Mouse (Mus musculus) thymus, adult 2 months (tissue): ENCODE results near the gene Rbfox3. TPM values are rescaled to one million over a fixed set of nuclear protein-coding genes. Genes with fewer than 3 reads are reported as not detected.

Experiments
- DNase-seq: peaks from one replicate; pipeline ENCODE4 v3.0.0; 2021
- H3K27ac ChIP-seq: fragments of 200-500 bp; 2 replicates; pipeline ENCODE4 v1.5.1; 2012; ENCODE audit warnings: low read length, control low read depth; ENCODE audit not compliant: control insufficient read depth, insufficient read depth
- H3K27me3 ChIP-seq: fragments of 200-500 bp; 2 replicates; pipeline ENCODE4 v1.6.1; 2012; ENCODE audit warnings: mild to moderate bottlenecking, low read length, moderate library complexity, mixed read lengths; ENCODE audit not compliant: control insufficient read depth, insufficient read depth
- H3K36me3 ChIP-seq: fragments of 200-500 bp; 2 replicates; pipeline ENCODE4 v1.6.1; 2012; ENCODE audit warnings: mild to moderate bottlenecking, low read length, moderate library complexity; ENCODE audit not compliant: control insufficient read depth, insufficient read depth
- H3K4me1 ChIP-seq: fragments of 200-500 bp; replicated peaks from 2 replicates; pipeline ENCODE4 v1.6.1; 2012; ENCODE audit warnings: low read length; ENCODE audit not compliant: control insufficient read depth, insufficient read depth
- H3K4me3 ChIP-seq: fragments of 200-500 bp; 2 replicates; pipeline ENCODE4 v1.5.1; 2012; ENCODE audit warnings: mild to moderate bottlenecking, low read length, control low read depth, moderate library complexity; ENCODE audit not compliant: control insufficient read depth, insufficient read depth
- CTCF ChIP-seq: fragments of 200-500 bp; IDR thresholded peaks from 2 replicates; pipeline ENCODE4 v1.5.1; 2012; ENCODE audit warnings: mild to moderate bottlenecking, control low read depth, low read length, moderate library complexity, borderline replicate concordance; ENCODE audit not compliant: control insufficient read depth, poor library complexity, insufficient read depth; ENCODE audit errors: extremely low read depth
- POLR2A ChIP-seq: fragments of 200-500 bp; IDR thresholded peaks from 2 replicates; pipeline ENCODE4 v1.6.1; 2012; ENCODE audit warnings: mild to moderate bottlenecking, low read length, control low read depth, moderate library complexity; ENCODE audit not compliant: control insufficient read depth, poor library complexity, insufficient read depth; ENCODE audit errors: extremely low read depth
- WGBS: fragments of 180-500 bp; shearing (Covaris S2); methylation state at CpG from one replicate; pipeline ENCODE4 v1.1.7; 2018; 5-methylcytosine and 5-hydroxymethylcytosine counted together
- polyA plus RNA-seq: library from polyadenylated mRNA; depleted of rRNA; stranded (reverse); fragments of >200 nt; gene quantifications from 2 replicates; pipeline ENCODE4 v1.2.3, GENCODE M21; 2012

The Rbfox3 gene
- polyA plus RNA-seq, 1 experiment, result 0.50 TPM

GRCm38 (mm10) chr11:118874487-118875095 is 36.8 kb downstream of the Rbfox3 start:
- 64% methylated on average over 7 of the region's 7 CpGs for WGBS
- DNase-seq, result no peak
- Histone ChIP-seq H3K27ac (no peak overlapping the region), H3K36me3 (no peaks in the 10 kb centered on the region), H3K4me1 (no peaks in the 10 kb centered on the region), H3K4me3 (no peak overlapping the region), H3K27me3 (no peaks in the 10 kb centered on the region)
- TF ChIP-seq POLR2A, result no peak
- no peak for TF ChIP-seq CTCF

DNA sequence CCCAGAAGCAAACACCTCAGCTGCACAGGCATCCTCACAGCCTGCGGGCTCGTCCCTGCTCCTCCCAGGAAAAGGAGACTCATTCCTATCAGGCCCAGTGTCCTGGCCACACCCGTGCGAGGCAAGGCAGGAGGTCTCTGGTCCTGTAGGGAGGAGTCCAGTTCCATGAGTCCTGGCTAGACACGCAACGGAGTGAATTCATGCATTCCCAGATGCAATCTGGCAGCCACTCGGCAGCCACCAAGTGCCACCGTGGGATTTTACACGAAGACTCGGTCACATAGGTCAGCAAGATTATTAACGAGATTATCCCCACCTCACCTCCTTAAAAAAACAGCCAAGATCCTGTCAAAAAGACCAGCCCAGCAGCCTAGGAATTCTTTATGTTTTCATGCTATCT is 37.4 kb downstream of the Rbfox3 start:
- no peaks in the 10 kb centered on the region for H3K27me3 ChIP-seq
- no peaks in the 10 kb centered on the region for H3K4me1 ChIP-seq
- DNase-seq, result no peak
- H3K27ac ChIP-seq, result no peak overlapping the region
- WGBS, result 86% methylated on average over 11 of the region's 11 CpGs
- no peak for TF ChIP-seq CTCF
- no peak for TF ChIP-seq POLR2A
- H3K36me3 ChIP-seq, result no peaks in the 10 kb centered on the region
- no peak overlapping the region for H3K4me3 ChIP-seq

DNA sequence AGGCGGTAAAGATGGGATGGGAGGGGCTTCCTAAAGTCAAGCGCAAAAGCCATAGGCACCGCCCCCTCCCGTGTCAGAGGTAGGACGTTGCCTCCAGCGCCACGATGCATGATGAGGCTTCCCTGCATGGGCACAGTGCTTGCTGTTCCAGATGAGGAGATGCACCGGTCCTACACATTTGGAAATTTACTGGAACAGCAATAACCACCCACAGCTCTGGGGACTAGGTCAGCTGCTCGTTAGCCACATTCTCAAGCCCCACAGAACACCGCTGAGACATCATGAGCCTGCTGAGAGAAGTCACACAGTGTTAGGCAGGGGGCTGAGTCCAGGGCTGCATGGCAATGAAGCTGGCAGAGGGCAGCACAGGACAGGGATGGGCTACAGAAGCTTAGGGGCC is 39.9 kb downstream of the Rbfox3 start:
- Histone ChIP-seq H3K36me3 (no peaks in the 10 kb centered on the region), H3K4me1 (no peaks in the 10 kb centered on the region), H3K27me3 (no peaks in the 10 kb centered on the region), H3K4me3 (no peak overlapping the region), H3K27ac (no peak overlapping the region)
- 84% methylated on average over 10 of the region's 10 CpGs for WGBS
- no peak for DNase-seq
- TF ChIP-seq POLR2A, result no peak
- TF ChIP-seq CTCF, result no peak

DNA sequence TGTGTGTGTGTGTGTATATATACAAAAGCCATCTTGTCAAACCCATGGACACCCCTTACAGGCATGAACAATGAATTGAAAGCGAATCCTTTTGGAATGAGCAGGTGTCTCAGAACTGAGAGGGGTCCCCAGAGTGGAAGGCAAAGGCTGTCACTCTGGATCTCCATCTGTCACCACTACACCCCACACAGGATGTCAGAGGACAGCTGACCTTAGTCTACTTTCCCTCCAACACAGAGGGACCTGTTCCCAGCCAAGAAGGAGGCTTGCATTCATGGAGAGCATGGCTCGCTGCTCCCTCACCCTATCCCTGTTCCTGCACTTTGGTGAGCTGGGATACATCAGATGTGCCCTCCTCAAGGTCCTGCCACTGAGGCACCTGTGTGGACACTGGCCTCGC is 48.0 kb downstream of the Rbfox3 start:
- 88% methylated on average over 3 of the region's 3 CpGs for WGBS
- TF ChIP-seq CTCF (no peak), POLR2A (no peak)
- Histone ChIP-seq H3K4me1 (no peaks in the 10 kb centered on the region), H3K27me3 (no peaks in the 10 kb centered on the region), H3K4me3 (no peak overlapping the region), H3K27ac (no peak overlapping the region), H3K36me3 (no peaks in the 10 kb centered on the region)
- no peak for DNase-seq

GRCm38 (mm10) chr11:118861801-118862431 is 49.5 kb downstream of the Rbfox3 start:
- no peak overlapping the region for H3K4me3 ChIP-seq
- H3K4me1 ChIP-seq, result no peaks in the 10 kb centered on the region
- TF ChIP-seq POLR2A (no peak), CTCF (no peak)
- H3K27ac ChIP-seq, result no peak overlapping the region
- no peaks in the 10 kb centered on the region for H3K27me3 ChIP-seq
- no peaks in the 10 kb centered on the region for H3K36me3 ChIP-seq
- DNase-seq, result no peak
- WGBS, result 92% methylated on average over 15 of the region's 15 CpGs

DNA sequence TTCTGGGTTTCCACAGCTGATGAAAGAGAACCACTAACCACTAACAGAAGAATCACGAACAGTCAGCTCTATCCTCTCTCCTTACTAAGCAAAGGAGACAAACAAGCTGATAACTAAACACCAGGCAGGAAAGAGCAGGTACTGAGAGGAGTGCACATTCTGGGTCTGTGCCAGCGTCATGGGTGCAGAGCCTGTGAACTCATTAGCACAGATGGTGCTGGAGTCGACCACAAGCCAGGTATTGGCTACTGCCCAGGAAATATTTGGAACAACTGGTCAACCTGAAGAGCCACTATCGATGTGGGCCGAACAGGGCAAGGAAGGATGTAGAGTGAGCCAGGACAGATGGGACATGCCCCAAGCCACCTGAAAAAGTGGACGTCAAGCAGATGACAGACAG is 50.2 kb downstream of the Rbfox3 start:
- TF ChIP-seq CTCF (no peak), POLR2A (no peak)
- Histone ChIP-seq H3K27ac (no peak overlapping the region), H3K27me3 (no peaks in the 10 kb centered on the region), H3K36me3 (no peaks in the 10 kb centered on the region), H3K4me3 (no peak overlapping the region), H3K4me1 (no peaks in the 10 kb centered on the region)
- WGBS, result 90% methylated on average over 6 of the region's 6 CpGs
- DNase-seq, result no peak

GRCm38 (mm10) chr11:118860812-118861211 is 50.6 kb downstream of the Rbfox3 start:
- H3K4me1 ChIP-seq, result no peaks in the 10 kb centered on the region
- H3K36me3 ChIP-seq, result no peaks in the 10 kb centered on the region
- DNase-seq, result no peak
- WGBS, result 89% methylated on average over 8 of the region's 8 CpGs
- H3K27ac ChIP-seq, result no peak overlapping the region
- no peak for TF ChIP-seq CTCF
- TF ChIP-seq POLR2A, result no peak
- no peak overlapping the region for H3K4me3 ChIP-seq
- H3K27me3 ChIP-seq, result no peaks in the 10 kb centered on the region
